Comparison of ENCODE assay signal across 8 mouse cellular contexts in genomic region chr9:86572196-86572595, GRCm38 (mm10). TPM values are rescaled to one million over a fixed set of nuclear protein-coding genes. Genes with fewer than 3 reads are reported as not detected.
DNase-seq lines count a peak whose midpoint lies in the region; ATAC-seq and TF ChIP-seq lines count a peak whose summit lies in the region.

No protein-coding gene starts in this region.

- H3K4me2 ChIP-seq in heart, embryonic 14.5 days (ENCODE audit: low read length) = peak overlapping the region; percentile 99
- H3K4me2 ChIP-seq in liver, embryonic 14.5 days (ENCODE audit: low read depth) = peak overlapping the region; percentile 85
- peak overlapping the region; percentile 100 for H3K4me2 ChIP-seq in stomach, embryonic 16.5 days (ENCODE audit: low read depth, low read length)

- DNase-seq in heart, adult 9 months (ENCODE audit: low spot score in 2 of 2) = no peak
- peak; percentile 70 for DNase-seq in thymus, postnatal 14 days
- DNase-seq in thymus, postnatal 25 days = no peak
- DNase-seq in frontal cortex, postnatal 36 days (ENCODE audit: low spot score in 2 of 2) = peak; percentile 28 to 37
- DNase-seq in liver, embryonic 14.5 days (ENCODE audit: low read depth in 3 of 3, low spot score in 3 of 3) = no peak
- no peak for DNase-seq in cerebellum, adult 9-10 months

- H3K9ac ChIP-seq in heart, embryonic 14.5 days (ENCODE audit: low read length) = peak overlapping the region; percentile 73
- H3K9ac ChIP-seq in liver, embryonic 14.5 days (replicated peaks) = peak overlapping the region; percentile 23; the same call in 1 of the 2 replicates
- H3K9ac ChIP-seq in stomach, embryonic 16.5 days (ENCODE audit: low read length) = peak overlapping the region; percentile 71

- H3K4me1 ChIP-seq in heart, embryonic 14.5 days (ENCODE audit: control insufficient read depth in 2 of 2, insufficient read depth in 2 of 2, low read length in 2 of 2) = peaks cover 8 to 12% of the 10 kb centered on the region in 2 experiments
- H3K4me1 ChIP-seq in liver, embryonic 14.5 days (replicated peaks; ENCODE audit: control insufficient read depth in 2 of 2, insufficient read depth in 2 of 2, low read length in 1 of 2) = peaks cover 3 to 12% of the 10 kb centered on the region in 2 experiments
- H3K4me1 ChIP-seq in stomach, embryonic 16.5 days (ENCODE audit: control insufficient read depth, insufficient read depth, low read length) = peaks cover 19% of the 10 kb centered on the region

- no peak for TF ChIP-seq CTCF in liver, embryonic 14.5 days (IDR thresholded peaks at IDR 0.05; ENCODE audit: low read depth)

- no peak for TF ChIP-seq EP300 in liver, embryonic 14.5 days (IDR thresholded peaks at IDR 0.05; ENCODE audit: low read depth)

- ATAC-seq in heart, embryonic 14.5 days (ENCODE audit: insufficient number of reproducible peaks, insufficient read depth, low FRiP score, low read depth) = peak; percentile 14
- peak; percentile 36 for ATAC-seq in liver, embryonic 14.5 days (ENCODE audit: insufficient read depth)
- ATAC-seq in stomach, embryonic 16.5 days (ENCODE audit: insufficient read depth, low FRiP score) = peak; percentile 18; the same call in 1 of the 2 replicates

- no peaks in the 10 kb centered on the region for H3K9me3 ChIP-seq in heart, embryonic 14.5 days (ENCODE audit: control insufficient read depth, low read length)
- H3K9me3 ChIP-seq in liver, embryonic 14.5 days (ENCODE audit: control insufficient read depth, low read length) = no peaks in the 10 kb centered on the region
- no peaks in the 10 kb centered on the region for H3K9me3 ChIP-seq in stomach, embryonic 16.5 days (replicated peaks; ENCODE audit: control insufficient read depth, low read length)

- under 1% methylated on average over 25 of the region's 25 CpGs for WGBS in heart, embryonic 14.5 days
- under 1% methylated on average over 25 of the region's 25 CpGs for WGBS in liver, embryonic 14.5 days (ENCODE audit: insufficient replicate concordance)
- under 1% methylated on average over 25 of the region's 25 CpGs for WGBS in stomach, embryonic 16.5 days

- H3K36me3 ChIP-seq in heart, embryonic 14.5 days (ENCODE audit: control insufficient read depth, insufficient read depth, low read length) = peaks cover 23% of the 10 kb centered on the region
- H3K36me3 ChIP-seq in liver, embryonic 14.5 days (replicated peaks; ENCODE audit: control insufficient read depth, insufficient read depth, low read depth) = no peaks in the 10 kb centered on the region
- no peaks in the 10 kb centered on the region; the same call in 1 of the 2 replicates for H3K36me3 ChIP-seq in stomach, embryonic 16.5 days (ENCODE audit: control insufficient read depth, insufficient read depth, low read length)

- H3K4me3 ChIP-seq in heart, embryonic 14.5 days (ENCODE audit: control insufficient read depth in 1 of 2, insufficient read depth in 1 of 2, low read depth in 1 of 2, low read length in 2 of 2) = peak overlapping the region; percentile 86 to 87
- peak overlapping the region; percentile 79 to 82 for H3K4me3 ChIP-seq in liver, embryonic 14.5 days (ENCODE audit: insufficient read depth in 1 of 2, low read depth in 2 of 2, low read length in 2 of 2)
- peak overlapping the region; percentile 89 for H3K4me3 ChIP-seq in stomach, embryonic 16.5 days (replicated peaks; ENCODE audit: low read length)

- H3K27ac ChIP-seq in heart, embryonic 14.5 days (replicated peaks in 1 of 2; ENCODE audit: control insufficient read depth in 1 of 2, insufficient read depth in 1 of 2, low read depth in 2 of 2, low read length in 2 of 2) = no peak overlapping the region
- no peak overlapping the region for H3K27ac ChIP-seq in liver, embryonic 14.5 days
- H3K27ac ChIP-seq in stomach, embryonic 16.5 days (ENCODE audit: low read length) = no peak overlapping the region

- no peaks in the 10 kb centered on the region for H3K27me3 ChIP-seq in heart, embryonic 14.5 days (ENCODE audit: control insufficient read depth, insufficient read depth, low read length)
- H3K27me3 ChIP-seq in liver, embryonic 14.5 days (ENCODE audit: control insufficient read depth, insufficient read depth, low read length) = no peaks in the 10 kb centered on the region
- H3K27me3 ChIP-seq in stomach, embryonic 16.5 days (ENCODE audit: control insufficient read depth, insufficient read depth, low read length) = no peaks in the 10 kb centered on the region

RNA-seq across cellular contexts. Expression of gene Rwdd2a, which starts 0.4 kb away (rescaled TPM):
- 4.2 and 4.8 TPM in 2 replicates for polyA plus RNA-seq in heart, embryonic 14.5 days (2014; fragmentation: Nextera tagmentation; extraction: Ambion mirVana)
- polyA plus RNA-seq in liver, embryonic 14.5 days (2012; rRNA removed) = 0.17 and 0.37 TPM in 2 replicates
- polyA plus RNA-seq in liver, embryonic 14.5 days (2014; fragmentation: Nextera tagmentation; extraction: Ambion mirVana) = 0.61 and 0.83 TPM in 2 replicates
- polyA plus RNA-seq in stomach, embryonic 16.5 days (2015; fragmentation: Nextera tagmentation; extraction: Ambion mirVana) = 2.4 TPM in 2 replicates

RNA-seq across cellular contexts. Expression of gene Pgm3, which starts 0.6 kb away (rescaled TPM):
- polyA plus RNA-seq in heart, embryonic 14.5 days (2014; fragmentation: Nextera tagmentation; extraction: Ambion mirVana) = 16.6 and 20.3 TPM in 2 replicates
- 4.2 and 7.0 TPM in 2 replicates for polyA plus RNA-seq in liver, embryonic 14.5 days (2012; rRNA removed)
- 14.9 and 16.1 TPM in 2 replicates for polyA plus RNA-seq in liver, embryonic 14.5 days (2014; fragmentation: Nextera tagmentation; extraction: Ambion mirVana)
- polyA plus RNA-seq in stomach, embryonic 16.5 days (2015; fragmentation: Nextera tagmentation; extraction: Ambion mirVana) = 34.0 and 36.9 TPM in 2 replicates

Comparison
In these comparisons a context has a peak if more than half of its experiments do, and no peak if none do; other contexts are left out.
1. DNase-seq: peak in thymus, postnatal 14 days (single experiment) and frontal cortex, postnatal 36 days (2 of 2); none in heart, adult 9 months (0 of 2), thymus, postnatal 25 days (single experiment), liver, embryonic 14.5 days (0 of 3) and cerebellum, adult 9-10 months (single experiment).
2. H3K9ac ChIP-seq: peak in every context shown above with its lines; median percentile 73 in heart, embryonic 14.5 days; 71 in stomach, embryonic 16.5 days; 23 in liver, embryonic 14.5 days.
3. Peak in every context shown above with its lines, with median percentiles within 50 percentile points of each other: ATAC-seq, H3K4me2 ChIP-seq and H3K4me3 ChIP-seq.